Mouse (Mus musculus) kidney, embryonic 16.5 days (tissue): ENCODE results near the gene Smbd1. TPM values are rescaled to one million over a fixed set of nuclear protein-coding genes. Genes with fewer than 3 reads are reported as not detected.

Experiments
- ATAC-seq: fragments of 200-750 bp; cut with Nextera tagmentation; 2 replicates; pipeline ENCODE4 v1.8.0; 2017; ENCODE audit warnings: moderate TSS enrichment; ENCODE audit not compliant: low FRiP score, low TSS enrichment
- H3K27ac ChIP-seq: fragments of 300-500 bp; sonication (generic); 2 replicates; pipeline ENCODE4 v1.5.1; 2014; ENCODE audit warnings: low read length
- H3K27me3 ChIP-seq: fragments of 300-500 bp; sonication (generic); 2 replicates; pipeline ENCODE4 v1.6.1; 2014; ENCODE audit warnings: low read length, control low read depth, mixed read lengths; ENCODE audit not compliant: insufficient read depth
- H3K36me3 ChIP-seq: fragments of 300-500 bp; sonication (generic); 2 replicates; pipeline ENCODE4 v1.6.1; 2014; ENCODE audit warnings: low read length, control low read depth, mixed read lengths; ENCODE audit not compliant: insufficient read depth
- H3K4me1 ChIP-seq: fragments of 300-500 bp; sonication (generic); 2 replicates; pipeline ENCODE4 v1.6.1; 2014; ENCODE audit warnings: low read length, control low read depth, mixed read lengths; ENCODE audit not compliant: insufficient read depth
- H3K4me2 ChIP-seq: fragments of 300-500 bp; sonication (generic); replicated peaks from 2 replicates; pipeline ENCODE4 v1.6.1; 2014; ENCODE audit warnings: low read depth, low read length
- H3K4me3 ChIP-seq: fragments of 300-500 bp; sonication (generic); 2 replicates; pipeline ENCODE4 v1.5.1; 2014; ENCODE audit warnings: mild to moderate bottlenecking, low read length
- H3K9ac ChIP-seq: fragments of 300-500 bp; sonication (generic); replicated peaks from 2 replicates; pipeline ENCODE4 v1.6.1; 2014; ENCODE audit warnings: low read length
- H3K9me3 ChIP-seq: fragments of 300-500 bp; sonication (generic); 2 replicates; pipeline ENCODE4 v1.6.1; 2016; ENCODE audit warnings: low read length, control low read depth
- WGBS: fragments of 180-500 bp; shearing (Covaris S2); extraction: QIAGEN DNeasy Blood & Tissue Kit; methylation state at CpG from one replicate; pipeline ENCODE4 v1.1.7; 2014; 5-methylcytosine and 5-hydroxymethylcytosine counted together
- polyA plus RNA-seq: library from polyadenylated mRNA; unstranded; fragments of >200 nt; fragmentation: Nextera tagmentation; extraction: Ambion mirVana; gene quantifications from 2 replicates; pipeline ENCODE4 v1.2.1, GENCODE M21; 2015

The Smbd1 gene
- polyA plus RNA-seq, result not detected in 2 replicates

DNA sequence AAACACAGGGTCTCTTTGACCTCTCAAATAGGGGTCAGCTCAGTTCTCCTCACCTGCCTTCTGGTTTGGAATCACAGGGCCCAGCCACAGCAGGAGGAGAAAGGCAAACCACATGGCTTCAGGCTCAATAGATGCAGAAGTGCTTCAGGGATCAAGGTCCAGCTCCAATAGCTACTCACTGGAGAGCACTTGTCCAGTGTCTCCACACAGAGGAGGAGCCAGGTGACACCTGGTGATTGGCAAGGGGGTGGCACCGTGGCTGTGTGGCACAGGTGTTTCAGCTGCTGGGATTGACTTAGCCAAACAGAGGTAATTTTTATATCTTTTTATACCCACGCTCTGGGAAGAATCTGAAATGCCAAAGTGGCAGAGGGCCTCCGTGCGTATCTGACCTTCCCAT lies at the start of gene Smbd1:
Gene Smbd1 (minus strand): TSS at position 157 of the 400 bp plus-strand sequence.
- H3K27ac ChIP-seq, result no peak within 1 kb of the TSS
- WGBS, result 89% methylated on average over 4 of the region's 4 CpGs
- no peak for ATAC-seq
- no peak within 1 kb of the TSS for H3K4me3 ChIP-seq
- H3K36me3 ChIP-seq, result no peaks in the 10 kb centered on the region
- peaks cover 15% of the 10 kb centered on the region for H3K4me1 ChIP-seq
- no peak within 1 kb of the TSS for H3K9ac ChIP-seq
- H3K4me2 ChIP-seq, result no peak within 1 kb of the TSS
- H3K27me3 ChIP-seq, result no peaks in the 10 kb centered on the region
- H3K9me3 ChIP-seq, result no peaks in the 10 kb centered on the region

DNA sequence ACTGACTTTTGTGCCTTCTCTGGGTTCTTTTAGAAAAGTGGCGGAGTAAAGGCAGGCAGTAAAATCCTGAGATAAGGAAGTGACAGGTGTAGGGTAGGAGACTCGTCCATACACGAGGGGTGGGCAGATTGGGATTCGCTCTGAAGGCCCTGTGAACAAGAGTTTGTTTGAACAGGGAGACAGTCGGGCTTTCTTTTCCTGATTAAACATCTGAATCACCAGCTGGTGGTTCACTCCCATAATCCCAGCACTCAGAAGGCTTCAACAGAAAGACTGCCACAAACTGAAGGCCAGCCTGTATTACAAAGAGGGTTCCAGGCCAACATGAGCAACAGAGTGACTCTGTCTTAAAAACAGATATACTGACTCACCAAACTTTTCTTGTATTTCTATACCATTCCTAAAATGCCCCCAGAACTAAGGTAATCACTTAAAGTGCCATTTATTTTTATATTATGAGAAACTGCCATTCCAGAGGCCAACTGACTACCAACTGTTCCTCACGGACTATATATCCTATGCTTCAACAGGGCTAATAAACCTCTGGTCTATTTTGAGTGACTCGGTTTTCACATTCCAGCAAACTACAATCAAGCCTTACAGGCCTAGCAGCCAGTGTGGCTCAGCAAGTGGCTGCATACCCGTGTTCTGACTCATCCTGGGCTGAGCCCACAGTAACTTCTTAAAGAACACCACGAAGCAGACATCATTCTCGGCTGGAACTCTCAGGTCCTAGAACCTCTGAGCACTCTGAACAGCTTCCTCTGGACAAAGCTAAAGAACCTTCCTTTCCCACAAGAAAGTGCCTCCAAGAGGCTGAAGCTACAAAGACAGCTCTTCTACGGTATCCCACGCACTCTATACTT lies 48.7 kb upstream of the Smbd1 start:
- Histone ChIP-seq H3K9me3 (no peaks in the 10 kb centered on the region), H3K4me2 (no peak overlapping the region), H3K36me3 (0 out of 2 replicates have a peak, but pooled peaks cover 3% of the 10 kb centered on the region), H3K9ac (no peak overlapping the region), H3K4me3 (no peak overlapping the region), H3K4me1 (0 out of 2 replicates have a peak, but pooled peaks cover 4% of the 10 kb centered on the region), H3K27ac (peak overlapping the region; percentile 39; the same call in 1 of the 2 replicates), H3K27me3 (no peaks in the 10 kb centered on the region)
- ATAC-seq, result no peak
- WGBS, result 63% methylated on average over 12 of the region's 12 CpGs

DNA sequence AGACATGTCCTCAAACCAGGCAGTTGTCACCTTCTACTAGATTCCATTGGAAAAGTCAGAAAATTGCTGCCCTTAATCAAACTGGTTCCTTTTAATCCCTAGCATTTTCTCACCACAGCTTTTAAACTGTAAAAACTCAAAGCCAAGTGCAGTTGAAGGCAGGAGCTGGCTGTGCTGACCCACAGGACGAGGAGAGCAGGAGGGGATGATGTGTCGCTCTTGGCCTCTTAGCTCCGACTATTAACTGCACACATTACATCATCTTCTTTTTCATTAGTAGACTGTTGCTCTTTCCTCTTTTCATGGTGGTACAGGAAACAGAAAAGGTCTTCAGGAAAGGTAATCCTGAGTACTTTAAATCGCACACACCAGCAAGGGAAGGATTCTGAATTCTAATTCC lies 48.1 kb upstream of the Smbd1 start:
- no peak overlapping the region for H3K4me2 ChIP-seq
- no peak for ATAC-seq
- H3K9me3 ChIP-seq, result no peaks in the 10 kb centered on the region
- no peak overlapping the region for H3K9ac ChIP-seq
- H3K36me3 ChIP-seq, result peaks cover 4% of the 10 kb centered on the region; the same call in 1 of the 2 replicates
- WGBS, result 60% methylated on average over 4 of the region's 4 CpGs
- no peak overlapping the region for H3K4me3 ChIP-seq
- no peaks in the 10 kb centered on the region for H3K27me3 ChIP-seq
- 0 out of 2 replicates have a peak, but pooled peaks cover 4% of the 10 kb centered on the region for H3K4me1 ChIP-seq
- peak overlapping the region; percentile 39; the same call in 1 of the 2 replicates for H3K27ac ChIP-seq

DNA sequence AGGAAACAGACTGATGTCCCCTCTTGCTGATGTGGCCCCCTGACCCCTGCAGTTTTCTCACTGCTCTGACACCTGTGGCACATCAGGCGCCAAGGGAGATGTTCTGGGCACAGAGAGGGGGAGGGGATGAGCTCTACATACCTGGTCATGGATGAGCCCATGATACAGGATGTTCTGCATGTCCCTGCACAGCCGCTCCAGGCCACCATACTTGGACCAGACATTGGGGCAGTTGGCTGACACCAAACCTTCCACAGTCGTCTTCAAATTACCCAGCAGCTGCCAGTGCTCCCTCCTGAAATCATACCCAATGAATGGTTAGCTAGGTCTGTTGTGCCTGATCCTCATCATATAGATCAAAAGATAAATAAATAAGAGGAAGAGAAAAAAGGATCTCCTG lies 46.5 kb upstream of the Smbd1 start:
- 81% methylated on average over 3 of the region's 3 CpGs for WGBS
- Histone ChIP-seq H3K9ac (no peak overlapping the region), H3K4me2 (no peak overlapping the region), H3K27me3 (no peaks in the 10 kb centered on the region), H3K9me3 (no peaks in the 10 kb centered on the region), H3K4me1 (0 out of 2 replicates have a peak, but pooled peaks cover 4% of the 10 kb centered on the region), H3K36me3 (peaks cover 7% of the 10 kb centered on the region; the same call in 1 of the 2 replicates), H3K27ac (no peak overlapping the region), H3K4me3 (no peak overlapping the region)
- no peak for ATAC-seq

DNA sequence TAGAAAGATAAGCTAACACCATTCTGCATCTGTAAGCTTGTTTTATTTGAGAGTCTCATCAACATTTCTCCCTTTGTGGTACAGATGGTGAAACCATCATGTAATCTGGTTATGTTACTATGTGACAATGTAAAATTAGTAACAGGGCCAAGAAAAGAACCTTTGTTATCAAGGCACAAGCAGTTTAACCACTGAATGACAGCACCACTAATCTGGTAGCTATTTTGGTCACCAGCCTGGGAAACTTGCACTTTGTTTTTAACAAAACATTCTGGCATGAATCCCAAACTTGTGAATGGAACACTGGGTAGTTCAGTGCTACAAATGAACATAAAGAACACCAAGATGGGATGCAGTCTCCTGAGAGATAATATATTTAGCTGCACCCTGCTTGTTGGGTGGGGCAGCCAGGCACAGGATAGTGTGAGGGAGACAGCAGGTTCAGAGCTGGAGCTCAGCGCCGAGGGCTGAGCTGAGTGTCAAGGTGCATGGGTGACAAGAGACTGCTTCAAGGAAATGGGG lies 43.8 kb upstream of the Smbd1 start:
- WGBS, result 87% methylated on average over 2 of the region's 2 CpGs
- H3K36me3 ChIP-seq, result peaks cover 14% of the 10 kb centered on the region
- H3K4me1 ChIP-seq, result 0 out of 2 replicates have a peak, but pooled peaks cover 4% of the 10 kb centered on the region
- no peak overlapping the region for H3K4me2 ChIP-seq
- H3K9me3 ChIP-seq, result no peaks in the 10 kb centered on the region
- H3K9ac ChIP-seq, result no peak overlapping the region
- peak overlapping the region; percentile 76 for H3K27ac ChIP-seq
- no peak overlapping the region for H3K4me3 ChIP-seq
- ATAC-seq, result no peak
- no peaks in the 10 kb centered on the region for H3K27me3 ChIP-seq

DNA sequence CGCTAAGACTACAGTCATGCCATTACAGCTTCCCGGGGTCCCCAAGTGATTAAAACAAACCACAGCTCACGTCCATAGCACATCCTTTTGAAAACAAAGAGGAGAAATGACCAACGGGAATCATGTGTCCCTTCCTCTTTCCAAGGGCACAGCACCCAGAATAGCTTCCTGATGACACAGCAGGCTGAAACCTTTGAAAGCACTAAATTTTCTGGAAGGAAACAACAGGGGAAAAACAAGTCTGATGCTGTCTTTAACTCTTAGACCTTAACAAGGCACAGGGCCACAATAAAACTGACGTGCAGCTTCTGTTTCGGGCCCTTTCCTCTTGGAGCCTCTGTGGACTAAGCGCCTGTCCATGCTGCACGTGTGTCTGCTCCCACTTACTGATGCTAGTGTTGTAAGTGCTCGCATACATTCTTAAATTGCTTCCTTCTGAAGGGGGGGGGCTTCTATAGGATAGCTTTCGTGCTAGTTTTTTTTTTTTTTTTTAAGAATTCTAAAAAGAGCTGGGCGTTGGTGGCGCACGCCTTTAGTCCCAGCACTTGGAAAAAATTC lies 43.3 kb upstream of the Smbd1 start:
- Histone ChIP-seq H3K4me1 (no peaks in the 10 kb centered on the region), H3K36me3 (peaks cover 18% of the 10 kb centered on the region), H3K9me3 (no peaks in the 10 kb centered on the region), H3K27ac (peak overlapping the region; percentile 76), H3K9ac (no peak overlapping the region), H3K27me3 (no peaks in the 10 kb centered on the region), H3K4me2 (no peak overlapping the region), H3K4me3 (no peak overlapping the region)
- ATAC-seq, result 0 out of 2 replicates have a peak, but pooled peaks have one; percentile 42
- WGBS, result 71% methylated on average over 13 of the region's 13 CpGs

DNA sequence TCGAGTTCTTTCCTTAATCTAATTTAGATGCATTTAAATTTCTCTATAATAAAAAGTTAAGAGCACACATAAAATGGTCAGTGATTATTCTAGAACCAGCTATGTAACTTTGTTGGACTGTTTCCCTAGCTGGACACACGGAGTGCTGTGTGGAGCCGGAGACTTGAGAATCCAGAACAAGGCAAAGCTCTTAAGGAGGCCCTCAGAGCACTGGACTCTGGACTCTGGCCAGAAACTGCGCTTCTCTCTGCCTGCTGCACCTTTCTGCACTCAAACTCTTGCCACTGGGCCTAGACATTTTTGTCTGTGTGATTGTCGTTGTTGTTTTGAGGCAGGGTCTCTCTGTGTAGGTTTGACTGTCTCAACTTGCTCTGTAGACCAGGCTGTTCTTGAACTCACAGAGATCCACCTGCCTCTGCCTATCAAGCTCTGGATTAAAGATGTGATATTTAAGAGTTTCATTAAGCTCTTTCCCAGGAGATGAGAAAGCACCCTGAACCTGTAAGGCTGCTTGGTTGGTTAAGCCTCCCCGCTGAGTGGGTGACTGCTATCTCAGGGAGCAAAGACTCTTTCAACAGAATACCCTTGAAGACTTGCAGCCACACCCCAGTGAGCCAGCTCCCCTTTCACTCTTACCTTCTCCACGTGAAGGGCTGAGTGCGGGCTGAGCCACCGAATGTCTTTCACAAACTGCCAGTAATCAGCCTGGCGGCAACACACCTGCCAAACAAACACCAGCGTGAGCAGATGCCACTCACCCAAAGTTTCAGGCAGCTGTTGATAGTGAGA lies 39.0 kb upstream of the Smbd1 start:
- Histone ChIP-seq H3K27me3 (no peaks in the 10 kb centered on the region), H3K9ac (no peak overlapping the region), H3K4me2 (no peak overlapping the region), H3K9me3 (no peaks in the 10 kb centered on the region), H3K4me3 (no peak overlapping the region), H3K27ac (no peak overlapping the region), H3K4me1 (no peaks in the 10 kb centered on the region), H3K36me3 (peaks cover 53% of the 10 kb centered on the region)
- 90% methylated on average over 11 of the region's 11 CpGs for WGBS
- ATAC-seq, result no peak

DNA sequence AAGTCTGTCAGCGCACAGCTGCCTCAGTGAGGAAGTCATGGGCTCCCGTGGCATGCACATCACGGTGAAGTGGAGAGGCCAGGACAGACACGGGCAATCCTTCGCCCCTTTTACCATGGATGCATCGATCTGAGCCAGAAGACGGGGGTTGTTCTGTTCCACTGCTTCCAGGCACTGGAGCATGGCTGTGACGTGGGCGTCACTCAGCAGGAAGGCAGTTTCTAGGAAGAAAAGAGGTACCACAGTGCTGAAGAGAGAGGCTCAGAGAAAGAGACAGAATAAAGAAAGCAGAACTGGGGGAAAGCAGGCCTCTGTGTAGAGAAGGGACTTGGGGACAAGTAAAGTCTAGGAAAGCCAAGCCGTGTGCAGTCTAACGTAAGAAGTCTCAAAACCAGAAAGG lies 36.8 kb upstream of the Smbd1 start:
- ATAC-seq, result no peak
- H3K4me3 ChIP-seq, result no peak overlapping the region
- no peak overlapping the region for H3K4me2 ChIP-seq
- H3K9me3 ChIP-seq, result no peaks in the 10 kb centered on the region
- no peaks in the 10 kb centered on the region for H3K27me3 ChIP-seq
- 86% methylated on average over 11 of the region's 11 CpGs for WGBS
- H3K27ac ChIP-seq, result no peak overlapping the region
- H3K9ac ChIP-seq, result no peak overlapping the region
- peaks cover 65% of the 10 kb centered on the region for H3K36me3 ChIP-seq
- H3K4me1 ChIP-seq, result no peaks in the 10 kb centered on the region

DNA sequence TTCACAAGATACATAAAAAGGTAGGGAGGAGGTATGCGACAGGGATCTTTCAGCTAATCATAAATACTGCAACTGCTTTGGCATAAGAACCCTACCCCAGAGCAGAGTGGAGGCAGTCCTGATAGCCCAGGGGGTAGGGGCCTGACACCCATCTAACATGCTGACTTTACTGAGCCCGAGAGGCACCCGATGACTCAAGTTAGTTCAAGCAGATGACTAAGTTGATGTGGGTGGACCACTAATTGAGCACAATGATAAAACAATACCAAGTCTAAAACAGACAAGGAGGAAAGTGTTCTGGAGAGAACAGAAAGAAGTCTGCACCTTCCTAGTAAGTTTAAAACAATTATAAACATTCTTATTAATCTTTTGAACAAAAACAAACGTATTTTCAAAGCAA lies 21.2 kb upstream of the Smbd1 start:
- Histone ChIP-seq H3K36me3 (peaks cover 24% of the 10 kb centered on the region), H3K4me1 (no peaks in the 10 kb centered on the region), H3K9me3 (no peaks in the 10 kb centered on the region), H3K4me2 (no peak overlapping the region), H3K4me3 (no peak overlapping the region), H3K27me3 (no peaks in the 10 kb centered on the region), H3K9ac (no peak overlapping the region), H3K27ac (no peak overlapping the region)
- no peak for ATAC-seq
- WGBS, result 80% methylated on average over 4 of the region's 4 CpGs
